Mouse (Mus musculus): ENCODE measurements around the gene Slc31a2.

The Slc31a2 gene

DNA sequence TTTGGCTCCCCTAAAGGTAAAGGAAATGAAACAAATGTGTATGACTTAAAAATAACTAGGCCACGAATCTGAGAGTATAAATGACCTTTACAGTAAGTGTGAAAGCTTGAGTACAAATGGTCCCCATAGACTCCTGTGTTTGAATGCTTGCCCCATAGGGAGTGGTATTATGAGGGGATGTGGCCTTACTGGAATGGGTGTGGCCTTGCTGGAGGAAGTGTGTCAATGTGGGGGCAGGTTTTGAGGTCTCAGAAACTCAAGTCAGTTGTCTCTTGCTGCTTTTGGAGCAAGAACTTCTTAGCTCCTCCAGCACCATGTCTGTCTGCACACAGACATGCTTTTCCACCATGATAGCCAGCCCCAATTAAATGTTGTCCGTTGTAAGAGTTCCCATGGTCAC is 54.1 kb downstream of the Slc31a2 start:
- DNase-seq (ENCODE audit: low spot score), result no peak

DNA sequence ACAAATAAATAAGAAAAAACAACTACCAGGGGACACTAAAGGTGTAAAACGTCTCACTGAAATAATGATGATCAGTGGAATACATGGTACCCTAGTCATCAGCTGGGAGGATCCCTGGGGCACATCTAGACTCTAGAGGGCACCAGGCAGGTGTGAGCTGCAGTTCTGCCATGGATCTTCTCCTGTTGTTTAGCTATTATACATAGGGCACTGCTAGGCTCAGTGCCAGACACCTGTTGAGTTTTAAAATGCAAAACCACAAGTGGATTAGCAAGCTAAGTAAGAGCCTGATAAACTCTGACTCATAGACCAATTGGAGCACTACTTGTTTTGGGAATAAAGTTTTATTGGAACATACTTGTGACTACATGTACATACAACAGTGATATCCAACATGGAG is 55.9 kb downstream of the Slc31a2 start:
- DNase-seq (ENCODE audit: low spot score), result no peak

DNA sequence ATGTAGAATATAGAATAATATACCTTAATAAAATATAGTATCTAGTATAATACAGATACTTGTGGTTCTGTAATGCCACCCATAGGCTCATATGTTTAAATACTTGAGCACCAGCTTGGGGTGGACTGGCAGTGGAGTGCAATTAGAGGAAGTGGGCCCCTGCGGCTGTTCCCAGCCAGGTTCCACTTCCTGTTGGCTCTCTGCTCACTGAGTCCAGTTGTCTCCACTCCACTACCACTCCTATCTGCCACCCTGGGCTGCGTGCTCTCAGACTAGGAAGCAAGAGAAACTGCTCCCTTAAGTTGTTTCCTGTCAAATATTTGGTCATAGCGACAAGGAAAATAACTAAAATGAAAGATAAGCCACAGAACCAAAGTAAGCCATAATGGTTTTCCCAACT is 60.3 kb downstream of the Slc31a2 start:
- no peak for DNase-seq (ENCODE audit: low spot score)

DNA sequence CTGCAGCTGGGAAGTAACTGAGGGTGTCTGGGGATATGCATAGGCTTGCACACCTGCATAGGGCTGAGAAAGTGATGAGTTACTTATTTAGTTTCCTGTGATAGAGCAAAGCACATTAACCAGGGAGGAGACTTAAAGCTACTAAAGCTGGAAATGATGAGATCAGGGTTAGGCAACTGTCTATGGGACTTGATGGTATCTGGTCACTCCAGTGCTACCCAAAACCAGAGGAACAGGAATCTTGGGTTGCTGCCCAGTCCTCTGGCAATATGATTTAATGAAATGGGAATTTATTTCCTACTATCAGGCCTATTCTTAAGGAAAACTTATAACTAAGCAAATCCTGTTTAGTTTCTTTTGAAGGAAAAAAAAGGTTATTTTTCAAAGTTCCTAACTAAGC is 63.7 kb downstream of the Slc31a2 start:
- DNase-seq (ENCODE audit: low spot score), result no peak

DNA sequence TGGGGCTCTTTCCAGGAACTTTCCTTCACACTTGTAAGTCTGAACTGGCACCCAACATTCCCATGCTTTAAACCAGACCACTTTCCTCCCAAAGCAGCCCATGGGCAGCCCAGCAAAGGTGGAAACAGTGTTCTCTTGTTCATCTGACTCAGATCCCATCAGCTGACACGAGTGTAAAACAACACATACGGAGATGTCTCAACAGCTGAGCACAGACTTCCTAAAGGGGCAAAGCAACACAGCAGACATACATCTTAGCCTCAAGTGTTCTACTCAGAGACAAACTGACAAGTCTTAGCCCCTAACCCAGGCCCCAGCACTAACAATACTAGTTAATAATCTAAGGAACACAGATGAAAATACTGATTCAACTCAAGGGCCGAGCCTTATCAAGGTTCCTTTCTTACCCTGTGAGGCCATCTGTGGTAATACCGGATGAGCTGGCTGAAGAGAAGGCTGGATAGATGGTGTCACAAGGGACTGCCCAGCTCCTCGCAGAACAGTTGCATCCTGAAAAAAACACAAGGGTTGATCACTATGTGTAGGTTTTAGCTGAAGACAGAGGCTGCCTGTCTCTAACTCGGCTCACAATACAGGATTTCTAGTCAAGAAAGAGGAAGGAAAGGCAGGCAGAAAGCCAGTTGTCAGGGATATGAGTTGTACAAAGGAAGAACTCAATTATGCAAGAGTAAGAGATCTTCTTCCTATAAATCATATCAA is 66.7 kb downstream of the Slc31a2 start:
- no peak for DNase-seq (ENCODE audit: low spot score)

DNA sequence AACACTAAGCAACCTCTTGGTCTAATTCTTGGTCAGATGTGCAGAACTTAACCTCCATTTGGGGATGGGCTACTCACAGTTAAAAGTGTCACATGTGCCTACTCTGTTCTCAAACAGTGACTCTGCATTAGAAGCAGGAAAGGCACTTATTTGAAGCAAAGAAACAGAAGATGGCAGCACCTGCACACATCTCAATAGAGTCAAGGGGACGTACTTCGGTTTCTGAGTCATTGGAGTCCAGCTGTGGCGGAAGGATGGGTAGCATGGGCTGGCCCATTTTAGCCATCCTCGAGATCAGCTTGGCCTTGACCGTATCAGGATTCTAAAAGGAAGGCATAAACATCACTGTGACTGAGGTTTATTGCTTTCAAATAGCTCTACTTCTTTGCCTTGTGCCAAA is 69.6 kb downstream of the Slc31a2 start:
- no peak for DNase-seq (ENCODE audit: low spot score)

DNA sequence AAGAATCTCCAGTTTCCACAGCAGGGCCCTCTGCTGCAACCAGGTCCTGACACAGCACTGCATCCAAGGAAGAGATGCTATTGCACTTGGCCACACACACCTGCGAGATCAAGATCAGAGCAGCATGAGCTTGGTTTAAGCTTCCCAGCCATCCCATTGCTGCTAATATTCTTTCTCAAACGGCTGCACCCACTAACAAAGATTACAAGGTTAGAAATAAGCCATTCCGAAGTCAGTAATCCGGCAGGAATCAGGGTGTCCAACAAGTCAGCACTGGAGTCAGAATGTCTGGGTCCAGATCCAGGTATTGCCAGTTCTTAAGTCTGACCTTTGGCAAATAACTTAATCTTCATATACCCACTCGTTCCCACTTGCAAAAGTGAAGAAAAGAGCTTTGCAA is 76.2 kb downstream of the Slc31a2 start:
- DNase-seq (ENCODE audit: low spot score), result no peak

DNA sequence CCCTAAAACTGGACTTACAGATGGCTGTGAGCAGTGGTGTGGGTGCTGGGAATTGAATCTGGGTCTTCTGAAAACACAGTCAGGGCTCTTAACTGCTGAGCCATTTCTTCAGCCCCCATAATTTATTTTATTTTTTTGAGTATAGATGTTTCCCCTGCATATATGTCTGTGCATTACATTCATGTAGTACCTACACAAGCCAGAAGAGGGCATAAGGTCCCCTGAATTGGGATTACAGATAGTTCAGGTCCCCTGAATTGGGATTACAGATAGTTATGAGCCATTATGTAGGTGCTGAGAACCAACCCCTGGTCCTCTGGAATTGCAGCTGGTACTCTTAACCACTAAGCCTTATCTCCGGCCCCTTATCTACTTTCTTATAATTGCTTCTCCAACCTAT is 81.6 kb downstream of the Slc31a2 start:
- peak; percentile 19 for DNase-seq (ENCODE audit: low spot score)

DNA sequence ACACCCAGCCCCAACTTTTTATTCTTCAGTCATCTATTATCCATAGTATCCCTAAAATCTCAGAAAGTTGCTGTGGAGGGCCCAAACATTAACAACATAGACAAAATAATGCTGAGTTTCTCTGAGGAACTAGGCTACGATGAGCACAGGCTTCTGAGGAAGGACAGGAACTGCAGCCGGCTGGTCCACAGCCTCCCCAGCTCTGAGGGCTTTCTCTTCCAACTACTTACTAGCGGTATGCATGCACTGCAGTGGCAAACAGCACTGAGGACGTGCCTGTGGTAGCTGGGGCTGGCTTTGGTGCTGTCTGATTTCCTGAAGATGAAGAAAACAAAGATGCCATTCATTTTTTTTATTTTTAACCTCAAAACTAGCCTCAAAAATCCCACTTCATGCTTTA is 83.5 kb downstream of the Slc31a2 start:
- no peak for DNase-seq (ENCODE audit: low spot score)

DNA sequence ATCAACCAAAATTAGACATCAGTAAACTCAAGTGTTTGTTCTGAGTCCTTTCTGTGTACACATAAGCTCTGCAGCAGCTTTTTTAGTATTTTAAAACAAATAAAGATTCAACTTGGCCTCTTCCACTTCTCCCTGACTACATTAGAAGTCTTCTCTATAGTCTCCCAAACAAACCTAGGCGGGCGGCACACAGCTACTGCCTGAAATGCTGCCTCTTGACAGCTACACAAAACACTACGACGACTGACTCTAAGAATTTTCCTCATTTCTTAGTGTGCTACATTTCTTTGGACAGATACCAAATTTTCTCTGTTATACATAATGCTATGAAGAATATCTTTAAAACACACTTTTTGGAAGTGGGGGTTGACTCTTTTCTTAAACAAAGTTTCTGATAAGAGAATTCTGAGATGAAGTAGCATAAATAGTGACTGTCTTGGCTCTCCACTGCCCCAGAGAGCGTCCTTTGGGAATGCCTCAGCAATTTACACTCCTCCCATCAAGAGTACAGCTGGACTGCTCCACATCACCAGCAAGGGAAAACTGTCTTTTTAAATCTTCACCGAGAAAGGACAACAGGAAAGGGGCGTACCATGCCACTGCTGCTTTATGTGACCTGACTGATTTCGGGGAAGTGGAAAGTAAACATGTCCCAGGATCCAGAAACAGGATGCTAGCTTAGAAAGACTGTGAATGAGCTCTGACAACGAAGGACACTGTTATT is 85.4 kb downstream of the Slc31a2 start:
- no peak for DNase-seq (ENCODE audit: low spot score)
